Mouse (Mus musculus): ENCODE measurements around the gene Mpp3.

DNA sequence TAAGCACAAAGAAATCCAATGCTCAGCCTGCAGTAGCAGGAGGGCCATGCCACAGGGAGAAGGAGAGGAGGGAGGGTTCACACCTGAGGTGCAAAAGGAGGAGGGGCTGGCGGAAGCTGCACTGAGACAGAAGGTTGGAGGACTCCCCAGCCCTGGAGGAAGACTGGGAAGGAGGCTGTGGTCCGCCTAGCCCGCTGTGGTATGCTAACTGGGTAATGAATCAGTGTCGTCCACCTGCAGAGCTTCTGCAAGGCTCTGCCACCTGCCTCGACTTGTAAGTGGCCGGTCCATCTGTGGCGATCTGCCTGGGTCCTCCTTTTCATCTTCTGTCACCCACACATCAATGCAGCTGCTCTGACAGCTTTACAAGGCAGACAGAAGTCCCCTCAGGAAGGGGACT is 60.0 kb downstream of the Mpp3 start:
- TF ChIP-seq CTCF (IDR thresholded peaks at IDR 0.05; ENCODE audit: low read depth) (no peak), EP300 (optimal IDR thresholded peaks at IDR 0.05) (no peak)

Data from stomach, postnatal 0 days (tissue).